Mouse (Mus musculus): Measurements from ENCODE around the gene Gm20388. TPM values are rescaled to one million over a fixed set of nuclear protein-coding genes. Genes with fewer than 3 reads are reported as not detected.
"Not testable (repeated sequence)": the region's sequence is repeated elsewhere in the genome, so short reads cannot be mapped to it uniquely, and the experiment has no call there.

Gm20388 gene
- polyA plus RNA-seq, 1 experiment from 2014 or later, result not detected

DNA sequence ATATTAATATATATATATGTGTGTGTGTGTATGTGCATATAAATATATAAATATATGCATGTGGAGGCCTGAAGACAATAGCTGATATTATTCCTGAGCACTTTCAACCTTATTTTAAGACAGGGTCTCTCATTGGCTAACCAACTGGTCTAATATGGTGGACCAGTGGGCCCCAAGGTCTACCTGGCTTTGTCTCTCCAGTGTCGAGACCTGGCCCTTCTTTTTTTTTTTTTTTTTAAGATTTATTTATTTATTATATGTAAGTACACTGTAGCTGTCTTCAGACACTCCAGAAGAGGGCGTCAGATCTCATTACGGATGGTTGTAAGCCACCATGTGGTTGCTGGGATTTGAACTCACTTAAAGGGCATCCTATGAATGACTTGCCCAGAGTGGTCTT lies 2721.5 kb downstream of the Gm20388 start:
- H3K9ac ChIP-seq (replicated peaks); H3K9me3 ChIP-seq; H3K27me3 ChIP-seq; H3K4me1 ChIP-seq; H3K27ac ChIP-seq (replicated peaks); ATAC-seq (replicated peaks); H3K4me2 ChIP-seq (replicated peaks); H3K4me3 ChIP-seq: not testable (repeated sequence)
- peaks cover 44% of the 10 kb centered on the region for H3K36me3 ChIP-seq
- 90% methylated on average over 3 of the region's 3 CpGs for WGBS

DNA sequence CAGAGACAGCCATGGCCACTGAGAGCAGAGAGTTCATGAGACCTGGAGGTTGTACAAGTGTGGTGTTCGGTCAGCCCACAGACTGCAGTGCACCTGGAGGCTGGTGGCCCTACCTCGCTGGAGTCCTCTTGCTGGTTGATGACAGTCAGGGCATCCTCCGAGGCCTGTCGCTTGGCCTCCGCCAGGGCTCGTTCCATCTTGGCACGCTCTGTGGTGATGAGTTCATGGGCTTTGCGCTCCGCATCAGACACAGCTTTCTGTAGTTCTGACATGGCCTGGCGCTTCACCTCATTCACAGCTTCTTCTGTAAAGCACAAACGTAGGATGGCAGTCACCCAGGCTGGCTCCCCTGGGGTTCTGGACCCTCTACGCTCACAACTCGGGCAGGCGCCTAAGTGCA lies 2722.6 kb downstream of the Gm20388 start:
- Histone ChIP-seq H3K4me1 (0 out of 2 replicates have a peak, but pooled peaks cover 5% of the 10 kb centered on the region), H3K9ac (replicated peaks) (no peak overlapping the region), H3K4me2 (replicated peaks) (no peak overlapping the region), H3K36me3 (peaks cover 50% of the 10 kb centered on the region), H3K27me3 (no peaks in the 10 kb centered on the region), H3K27ac (replicated peaks) (no peak overlapping the region), H3K9me3 (no peaks in the 10 kb centered on the region), H3K4me3 (no peak overlapping the region)
- 91% methylated on average over 14 of the region's 14 CpGs for WGBS
- ATAC-seq (replicated peaks), result no peak

DNA sequence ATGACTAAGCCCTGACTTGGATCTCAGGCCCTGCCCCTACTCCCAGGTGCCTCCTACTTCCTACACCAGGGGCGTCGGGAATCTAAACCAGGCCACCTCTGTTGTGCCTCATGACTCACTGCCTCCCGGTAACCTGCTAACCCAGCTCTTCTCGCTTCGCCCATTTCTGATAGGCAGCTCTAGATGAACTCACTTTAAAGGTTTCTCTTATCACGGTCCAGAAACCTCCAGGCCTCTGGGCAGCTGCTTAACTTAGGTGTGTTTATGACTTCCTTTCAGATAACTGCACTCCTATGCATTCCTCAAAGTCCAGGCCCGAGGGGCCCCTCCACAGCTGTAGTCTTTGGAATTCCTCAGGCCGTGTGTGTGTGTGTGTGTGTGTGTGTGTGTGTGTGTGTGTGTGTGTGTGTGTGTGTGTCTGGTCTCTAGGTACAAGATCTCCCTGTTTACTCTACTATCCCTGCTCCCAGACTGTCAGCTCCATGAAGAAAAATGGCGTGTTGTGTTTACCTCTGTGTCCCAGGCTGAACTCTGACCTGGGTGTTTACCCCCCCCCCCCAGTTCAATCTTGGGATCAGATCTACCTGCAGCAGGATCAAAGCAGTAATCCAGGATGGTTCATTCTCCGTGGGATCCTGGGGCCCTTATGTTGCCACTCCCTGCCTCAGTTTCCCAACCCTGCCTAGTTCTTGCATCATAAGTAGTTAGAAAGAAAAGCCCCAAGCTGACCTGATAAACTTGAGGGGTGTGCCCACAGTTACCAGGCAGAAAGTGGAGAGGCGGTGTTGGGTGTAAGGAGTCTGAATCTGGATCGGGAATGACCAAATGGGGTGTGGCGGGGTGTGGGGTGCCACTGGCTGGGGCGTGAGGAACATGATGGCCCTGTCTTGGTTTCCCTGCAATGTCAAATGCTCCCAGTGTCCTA lies 2725.5 kb downstream of the Gm20388 start:
- no peak overlapping the region for H3K4me2 ChIP-seq (replicated peaks)
- no peak overlapping the region for H3K4me3 ChIP-seq
- no peak overlapping the region for H3K27ac ChIP-seq (replicated peaks)
- H3K9ac ChIP-seq (replicated peaks), result no peak overlapping the region
- ATAC-seq (replicated peaks), result no peak
- peaks cover 47% of the 10 kb centered on the region for H3K36me3 ChIP-seq
- no peaks in the 10 kb centered on the region for H3K9me3 ChIP-seq
- H3K27me3 ChIP-seq, result no peaks in the 10 kb centered on the region
- peaks cover 30% of the 10 kb centered on the region for H3K4me1 ChIP-seq
- WGBS, result 82% methylated on average over 14 of the region's 14 CpGs

DNA sequence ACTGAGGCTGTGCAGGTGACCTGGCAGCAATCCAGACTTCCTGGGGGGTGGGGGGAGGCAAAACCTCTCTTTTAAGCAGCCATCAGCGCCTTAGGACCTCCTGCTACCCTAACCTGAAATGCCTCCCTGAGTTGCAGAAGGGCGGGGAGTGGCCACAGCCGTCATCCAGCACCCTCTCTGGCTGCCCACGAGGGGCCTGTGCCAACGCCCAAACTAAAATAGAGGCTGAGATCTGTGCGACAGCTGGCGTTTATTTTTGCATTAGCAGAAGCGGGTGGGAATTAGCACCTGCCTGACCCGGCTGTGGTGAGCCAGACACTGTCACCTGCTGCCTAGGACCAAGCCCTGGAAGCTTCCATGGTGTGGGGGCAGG lies 2726.1 kb downstream of the Gm20388 start:
- H3K36me3 ChIP-seq, result peaks cover 47% of the 10 kb centered on the region
- no peaks in the 10 kb centered on the region for H3K9me3 ChIP-seq
- H3K4me2 ChIP-seq (replicated peaks), result no peak overlapping the region
- H3K27me3 ChIP-seq, result no peaks in the 10 kb centered on the region
- peaks cover 36% of the 10 kb centered on the region for H3K4me1 ChIP-seq
- WGBS, result 54% methylated on average over 9 of the region's 9 CpGs
- ATAC-seq (replicated peaks), result no peak
- no peak overlapping the region for H3K4me3 ChIP-seq
- H3K9ac ChIP-seq (replicated peaks), result no peak overlapping the region
- H3K27ac ChIP-seq (replicated peaks), result no peak overlapping the region

DNA sequence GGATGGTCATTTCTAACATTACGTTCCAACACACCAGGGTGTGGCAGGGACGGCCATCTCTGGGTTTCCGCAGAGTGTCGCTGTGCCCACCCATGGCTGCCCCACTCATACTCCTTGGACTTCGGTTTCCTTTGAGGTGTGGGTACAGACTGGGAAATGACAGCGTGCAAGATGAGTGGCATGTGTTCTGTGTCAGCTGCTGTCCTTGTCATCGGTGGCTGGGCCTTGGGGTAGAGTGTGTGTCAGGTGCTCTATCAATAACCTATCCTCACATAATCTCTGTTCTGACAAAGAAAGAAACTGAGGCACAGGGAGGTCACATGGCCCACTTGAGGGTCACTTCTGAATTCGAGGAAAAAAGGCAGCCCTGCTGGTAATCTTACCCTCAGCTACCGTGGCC lies 2726.6 kb downstream of the Gm20388 start:
- 87% methylated on average over 9 of the region's 9 CpGs for WGBS
- Histone ChIP-seq H3K9ac (replicated peaks) (no peak overlapping the region), H3K36me3 (peaks cover 47% of the 10 kb centered on the region), H3K27ac (replicated peaks) (no peak overlapping the region), H3K4me2 (replicated peaks) (no peak overlapping the region), H3K4me3 (no peak overlapping the region), H3K9me3 (no peaks in the 10 kb centered on the region), H3K27me3 (no peaks in the 10 kb centered on the region), H3K4me1 (peaks cover 37% of the 10 kb centered on the region)
- no peak for ATAC-seq (replicated peaks)

DNA sequence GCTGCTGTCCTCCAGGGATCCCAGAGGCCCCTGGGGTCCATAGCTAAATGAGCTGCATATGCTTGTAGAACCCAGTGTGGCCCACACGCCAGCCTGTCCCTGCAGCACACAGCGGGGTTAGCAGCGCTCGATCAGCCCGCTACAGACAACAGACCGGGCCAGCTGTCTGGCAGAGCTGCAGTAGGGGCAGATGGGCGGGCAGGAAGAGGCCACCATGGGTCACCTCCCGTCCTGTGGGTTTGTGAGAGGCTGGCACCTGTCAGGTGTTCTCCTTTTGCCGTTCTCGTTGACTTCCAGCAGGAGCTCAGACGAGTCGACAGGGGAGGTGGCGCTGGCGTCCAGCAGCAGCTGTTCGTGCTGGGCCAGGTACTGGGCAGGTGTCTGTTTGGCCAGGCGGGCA lies 2728.0 kb downstream of the Gm20388 start:
- ATAC-seq (replicated peaks), result no peak
- 0 out of 2 replicates have a peak overlapping the region, but pooled peaks have one; percentile 36 for H3K27ac ChIP-seq (replicated peaks)
- H3K4me1 ChIP-seq, result peaks cover 37% of the 10 kb centered on the region
- H3K9me3 ChIP-seq, result no peaks in the 10 kb centered on the region
- no peak overlapping the region for H3K4me2 ChIP-seq (replicated peaks)
- WGBS, result 76% methylated on average over 16 of the region's 16 CpGs
- peaks cover 40% of the 10 kb centered on the region for H3K36me3 ChIP-seq
- no peak overlapping the region for H3K4me3 ChIP-seq
- no peaks in the 10 kb centered on the region for H3K27me3 ChIP-seq
- no peak overlapping the region for H3K9ac ChIP-seq (replicated peaks)

DNA sequence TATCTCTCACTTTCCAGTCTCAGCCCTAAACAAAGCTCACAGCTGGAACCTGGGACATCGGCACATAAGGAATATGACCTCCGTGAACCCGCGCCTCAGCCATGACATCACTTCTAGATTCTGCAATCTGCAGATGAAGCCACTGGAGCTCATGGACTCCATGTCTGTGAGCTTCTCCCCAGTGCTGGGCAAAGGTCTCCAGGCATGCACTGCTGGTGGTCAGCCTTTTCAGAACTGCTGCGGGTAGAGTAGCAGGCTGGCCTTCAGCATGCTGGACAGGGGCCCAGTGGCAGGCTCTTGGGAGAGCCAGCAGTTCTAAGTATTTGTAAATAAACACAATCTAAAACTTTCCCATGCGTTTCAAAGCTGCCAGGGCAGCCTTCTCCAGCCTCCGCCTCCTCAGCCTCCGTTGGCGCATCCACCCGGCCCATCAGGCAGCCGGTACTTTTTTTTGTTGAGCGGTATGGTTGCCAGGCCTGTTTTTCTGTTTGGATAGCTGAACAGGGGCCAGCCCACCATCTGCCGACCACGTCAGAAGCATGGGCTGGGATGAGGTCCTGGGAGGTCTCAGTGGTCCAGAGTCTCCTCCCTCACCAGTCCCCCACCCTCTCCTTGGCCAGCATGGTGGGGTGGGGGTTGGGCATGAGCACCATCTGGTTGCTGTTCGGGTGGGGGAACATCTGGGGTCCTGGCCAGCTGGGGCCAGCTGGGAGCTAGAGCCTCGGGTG lies 2729.0 kb downstream of the Gm20388 start:
- Histone ChIP-seq H3K9ac (replicated peaks) (no peak overlapping the region), H3K27ac (replicated peaks) (peak overlapping the region; percentile 36; the same call in 1 of the 2 replicates), H3K9me3 (no peaks in the 10 kb centered on the region), H3K4me3 (no peak overlapping the region), H3K4me2 (replicated peaks) (no peak overlapping the region), H3K4me1 (peaks cover 37% of the 10 kb centered on the region), H3K27me3 (no peaks in the 10 kb centered on the region), H3K36me3 (peaks cover 32% of the 10 kb centered on the region)
- 33% methylated on average over 16 of the region's 16 CpGs for WGBS
- peak; percentile 53 for ATAC-seq (replicated peaks)

DNA sequence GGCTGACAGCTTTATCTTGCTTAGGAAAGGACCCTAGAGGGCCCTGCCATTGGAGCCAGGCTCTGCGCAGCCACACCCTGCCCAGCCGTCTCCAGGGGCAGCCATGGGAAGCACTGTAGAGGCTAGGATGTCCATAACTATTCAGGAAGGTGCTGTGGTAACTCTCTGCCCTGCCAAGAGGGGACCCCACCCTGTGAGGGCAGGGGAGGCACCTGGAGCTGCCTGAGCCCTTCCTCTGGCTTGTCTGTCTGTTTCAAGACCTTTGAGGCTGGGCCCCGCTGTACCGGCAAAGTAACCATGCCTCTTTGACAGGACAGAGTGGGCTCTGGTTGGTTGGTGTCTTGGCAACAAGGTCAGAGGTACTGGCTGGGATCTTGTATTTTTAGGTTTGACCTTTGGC lies 2730.2 kb downstream of the Gm20388 start:
- Histone ChIP-seq H3K27ac (replicated peaks) (no peak overlapping the region; the same call in 1 of the 2 replicates), H3K4me1 (peaks cover 37% of the 10 kb centered on the region), H3K9me3 (no peaks in the 10 kb centered on the region), H3K27me3 (no peaks in the 10 kb centered on the region), H3K36me3 (peaks cover 20% of the 10 kb centered on the region; the same call in 1 of the 2 replicates), H3K4me3 (no peak overlapping the region), H3K4me2 (replicated peaks) (no peak overlapping the region), H3K9ac (replicated peaks) (no peak overlapping the region)
- 81% methylated on average over 4 of the region's 4 CpGs for WGBS
- ATAC-seq (replicated peaks), result no peak

DNA sequence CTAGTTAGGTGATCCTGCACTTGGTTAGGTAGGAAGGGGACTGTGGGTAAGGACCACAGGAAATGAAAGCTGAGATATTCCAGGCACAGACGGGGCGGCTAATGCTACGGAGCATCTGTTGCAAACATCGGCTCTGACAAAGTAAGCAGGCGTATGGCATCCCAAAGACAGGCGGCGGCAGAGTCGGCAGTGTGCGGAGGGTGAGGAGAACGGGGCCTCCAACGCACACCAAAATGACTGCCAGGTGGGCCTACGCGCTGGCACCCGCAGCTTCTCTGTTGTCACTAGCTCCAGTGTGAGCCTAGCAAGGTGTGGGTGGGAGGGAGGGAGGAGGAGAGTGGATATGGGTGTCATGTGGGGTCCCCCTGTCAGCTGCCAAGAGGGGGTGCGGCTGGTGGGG lies 2730.8 kb downstream of the Gm20388 start:
- Histone ChIP-seq H3K9ac (replicated peaks) (no peak overlapping the region), H3K27ac (replicated peaks) (no peak overlapping the region; the same call in 1 of the 2 replicates), H3K4me3 (no peak overlapping the region), H3K9me3 (no peaks in the 10 kb centered on the region), H3K4me1 (peaks cover 37% of the 10 kb centered on the region), H3K27me3 (no peaks in the 10 kb centered on the region), H3K4me2 (replicated peaks) (no peak overlapping the region), H3K36me3 (peaks cover 19% of the 10 kb centered on the region; the same call in 1 of the 2 replicates)
- WGBS, result 56% methylated on average over 15 of the region's 15 CpGs
- ATAC-seq (replicated peaks), result no peak

DNA sequence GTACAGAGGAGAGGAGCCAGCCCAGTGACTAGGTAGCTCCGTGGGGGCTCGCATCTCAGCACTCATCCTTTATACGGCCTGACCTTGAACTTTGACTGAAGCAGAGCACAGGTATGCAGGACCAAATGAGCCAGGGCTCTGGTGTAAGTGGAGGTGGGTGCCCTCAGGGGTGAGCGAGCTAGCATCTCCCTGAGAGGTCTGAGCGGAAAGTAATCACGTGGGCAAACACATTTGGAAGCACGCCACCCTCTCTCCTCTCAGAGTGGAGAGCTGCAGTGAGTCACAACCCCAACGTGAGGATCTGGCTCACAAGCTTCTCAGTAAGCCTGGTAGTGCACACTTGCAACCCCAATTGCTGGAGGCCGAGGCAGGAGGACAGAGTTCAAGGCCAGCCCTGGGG lies 2731.4 kb downstream of the Gm20388 start:
- H3K9me3 ChIP-seq, result no peaks in the 10 kb centered on the region
- H3K9ac ChIP-seq (replicated peaks), result no peak overlapping the region
- no peak overlapping the region for H3K4me3 ChIP-seq
- ATAC-seq (replicated peaks), result no peak
- peaks cover 25% of the 10 kb centered on the region for H3K36me3 ChIP-seq
- no peak overlapping the region for H3K4me2 ChIP-seq (replicated peaks)
- peaks cover 33% of the 10 kb centered on the region for H3K4me1 ChIP-seq
- WGBS, result 75% methylated on average over 9 of the region's 9 CpGs
- H3K27me3 ChIP-seq, result no peaks in the 10 kb centered on the region
- no peak overlapping the region for H3K27ac ChIP-seq (replicated peaks)

DNA sequence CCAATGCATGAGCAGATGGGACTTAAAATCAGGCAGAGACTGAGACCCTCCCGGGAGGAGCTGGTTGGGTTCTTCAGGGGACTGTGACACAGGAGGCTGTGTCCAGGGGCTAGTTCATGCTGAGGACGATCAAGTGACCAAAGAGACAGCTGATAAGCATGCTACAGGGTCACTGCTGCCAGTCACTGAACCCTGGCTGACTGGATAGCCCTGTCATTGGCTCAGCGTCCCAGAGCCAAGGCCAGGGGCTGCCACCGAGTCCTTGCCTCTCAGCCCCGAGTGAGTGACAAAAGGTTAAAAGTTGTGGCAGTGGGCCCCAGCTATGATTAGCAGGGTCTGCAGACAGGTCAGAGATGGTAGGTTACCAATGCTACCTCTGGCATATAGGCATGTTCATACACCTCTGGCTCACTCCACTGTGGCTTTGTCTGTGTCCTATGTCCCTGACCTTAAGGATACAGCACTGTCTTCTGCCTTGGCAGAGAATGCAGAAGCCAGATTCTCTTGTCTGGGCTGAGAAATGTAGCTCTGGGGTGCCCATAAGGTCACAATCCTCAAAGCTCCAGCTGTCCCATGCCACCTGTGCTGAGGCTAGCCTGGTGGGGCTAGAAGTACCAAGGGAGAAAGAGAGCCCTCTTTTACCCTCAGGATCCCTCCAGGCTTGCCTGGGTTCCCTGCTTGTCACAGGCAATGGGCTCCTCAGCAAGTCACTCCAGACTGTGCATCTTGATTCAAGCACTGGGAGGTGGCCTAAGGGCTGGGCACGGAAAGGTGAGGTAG lies 2733.7 kb downstream of the Gm20388 start:
- WGBS, result 77% methylated on average over 6 of the region's 6 CpGs
- H3K9ac ChIP-seq (replicated peaks), result no peak overlapping the region
- ATAC-seq (replicated peaks), result no peak

DNA sequence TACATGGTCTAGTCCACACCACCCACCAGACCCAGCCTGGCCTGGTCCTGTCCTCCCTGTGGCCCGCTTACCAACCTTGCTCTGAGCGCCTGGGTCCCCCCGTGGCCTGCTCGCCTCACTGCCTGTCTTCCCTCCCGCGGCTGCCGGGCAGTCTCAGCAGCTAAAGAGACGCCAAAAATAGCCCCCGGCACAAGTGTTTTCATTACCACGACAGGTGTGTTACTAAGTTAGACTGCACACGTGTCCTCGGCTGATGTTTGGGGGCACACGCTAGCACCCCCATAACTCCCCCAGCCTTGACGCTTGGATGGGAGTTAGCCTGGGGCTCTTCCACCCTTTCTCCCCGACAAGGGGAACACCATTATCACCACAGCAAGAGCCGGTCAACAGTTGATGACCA lies 2735.7 kb downstream of the Gm20388 start:
- H3K27ac ChIP-seq (replicated peaks), result no peak overlapping the region
- peaks cover 36% of the 10 kb centered on the region for H3K36me3 ChIP-seq
- H3K9ac ChIP-seq (replicated peaks), result no peak overlapping the region
- H3K27me3 ChIP-seq, result no peaks in the 10 kb centered on the region
- no peak overlapping the region for H3K4me3 ChIP-seq
- no peak overlapping the region for H3K4me2 ChIP-seq (replicated peaks)
- no peak for ATAC-seq (replicated peaks)
- 89% methylated on average over 16 of the region's 16 CpGs for WGBS
- no peaks in the 10 kb centered on the region for H3K9me3 ChIP-seq
- H3K4me1 ChIP-seq, result peaks cover 12% of the 10 kb centered on the region

More for the DNA sequence above, 2733.7 kb downstream of the Gm20388 start:
- H3K4me3 ChIP-seq, result no peak overlapping the region
- H3K4me2 ChIP-seq (replicated peaks), result no peak overlapping the region
- H3K4me1 ChIP-seq, result peaks cover 23% of the 10 kb centered on the region
- no peaks in the 10 kb centered on the region for H3K27me3 ChIP-seq
- no peaks in the 10 kb centered on the region for H3K9me3 ChIP-seq
- peaks cover 33% of the 10 kb centered on the region for H3K36me3 ChIP-seq
- no peak overlapping the region for H3K27ac ChIP-seq (replicated peaks)

Measured in forebrain, embryonic 15.5 days (tissue).